Mouse (Mus musculus) stomach, postnatal 0 days (tissue): Measurements from ENCODE around the gene Cacna2d3. TPM values are rescaled to one million over a fixed set of nuclear protein-coding genes. Genes with fewer than 3 reads are reported as not detected.
A peak's percentile ranks its signal among the peaks of the same experiment; 100 is the strongest.

Source experiments
- ATAC-seq: fragments of 200-750 bp; cut with Nextera tagmentation; 2 replicates; pipeline ENCODE4 v1.8.0; 2017; ENCODE audit not compliant: low FRiP score, low TSS enrichment
- DNase-seq: peaks from one replicate; pipeline ENCODE4 v3.0.0-alpha.2; 2016; ENCODE audit warnings: low spot score
- H3K27ac ChIP-seq: fragments of 300-500 bp; sonication (generic); replicated peaks from 2 replicates; pipeline ENCODE4 v1.5.1; 2014; ENCODE audit warnings: mild to moderate bottlenecking, control low read depth
- H3K27me3 ChIP-seq: fragments of 300-500 bp; sonication (generic); 2 replicates; pipeline ENCODE4 v1.6.1; 2014; ENCODE audit warnings: low read length; ENCODE audit not compliant: control insufficient read depth, insufficient read depth
- H3K36me3 ChIP-seq: fragments of 300-500 bp; sonication (generic); 2 replicates; pipeline ENCODE4 v1.6.1; 2014; ENCODE audit warnings: low read length, mixed read lengths; ENCODE audit not compliant: control insufficient read depth, insufficient read depth
- H3K4me1 ChIP-seq: fragments of 300-500 bp; sonication (generic); replicated peaks from 2 replicates; pipeline ENCODE4 v1.6.1; 2014; ENCODE audit warnings: antibody characterized with exemption; ENCODE audit not compliant: control insufficient read depth, insufficient read depth
- H3K4me2 ChIP-seq: fragments of 300-500 bp; sonication (generic); replicated peaks from 2 replicates; pipeline ENCODE4 v1.6.1; 2014; ENCODE audit warnings: low read depth, mild to moderate bottlenecking, control low read depth, moderate library complexity
- H3K4me3 ChIP-seq: fragments of 300-500 bp; sonication (generic); 2 replicates; pipeline ENCODE4 v1.5.1; 2014; ENCODE audit warnings: low read depth, low read length, control low read depth
- H3K9ac ChIP-seq: fragments of 300-500 bp; sonication (generic); 2 replicates; pipeline ENCODE4 v1.6.1; 2014; ENCODE audit warnings: mild to moderate bottlenecking, low read length, control low read depth, mixed read lengths
- H3K9me3 ChIP-seq: fragments of 300-500 bp; sonication (generic); 2 replicates; pipeline ENCODE4 v1.6.1; 2016; ENCODE audit warnings: low read length; ENCODE audit not compliant: control insufficient read depth
- CTCF ChIP-seq: IDR thresholded peaks from 2 replicates; pipeline ENCODE4 v1.5.1; 2016; ENCODE audit warnings: antibody characterized with exemption, low read depth, mild to moderate bottlenecking, moderate library complexity
- EP300 ChIP-seq: optimal IDR thresholded peaks from 2 replicates; pipeline ENCODE3; 2016; ENCODE audit warnings: antibody characterized with exemption
- WGBS: fragments of 180-500 bp; shearing (Covaris S2); extraction: QIAGEN DNeasy Blood & Tissue Kit; methylation state at CpG from one replicate; pipeline ENCODE4 v1.1.7; 2014; 5-methylcytosine and 5-hydroxymethylcytosine counted together
- polyA plus RNA-seq: library from polyadenylated mRNA; unstranded; fragments of >200 nt; fragmentation: Nextera tagmentation; extraction: Ambion mirVana; gene quantifications from 2 replicates; pipeline ENCODE4 v1.2.1, GENCODE M21; 2015

Cacna2d3 gene
- polyA plus RNA-seq, 1 experiment from 2014 or later: 0.98 TPM

GRCm38 (mm10) chr14:29077418-29077817, 644.2 kb downstream of the Cacna2d3 start:
- Histone ChIP-seq H3K4me2 (no peak overlapping the region), H3K36me3 (no peaks in the 10 kb centered on the region), H3K4me1 (no peaks in the 10 kb centered on the region), H3K27me3 (no peaks in the 10 kb centered on the region), H3K4me3 (no peak overlapping the region), H3K9me3 (no peaks in the 10 kb centered on the region), H3K27ac (no peak overlapping the region), H3K9ac (no peak overlapping the region)
- no peak for TF ChIP-seq EP300
- TF ChIP-seq CTCF: no peak
- DNase-seq (no peak), ATAC-seq (no peak)
- WGBS: 43% methylated on average over 3 of the region's 3 CpGs

- no peak for ATAC-seq
- H3K36me3 ChIP-seq: no peaks in the 10 kb centered on the region
- no peaks in the 10 kb centered on the region for H3K27me3 ChIP-seq
- WGBS: 68% methylated on average over 4 of the region's 4 CpGs
- no peaks in the 10 kb centered on the region for H3K9me3 ChIP-seq
- no peak overlapping the region for H3K4me2 ChIP-seq
- H3K4me1 ChIP-seq: no peaks in the 10 kb centered on the region
- H3K4me3 ChIP-seq: no peak overlapping the region
- H3K9ac ChIP-seq: no peak overlapping the region
- H3K27ac ChIP-seq: no peak overlapping the region
- TF ChIP-seq CTCF: peak; percentile 56
- TF ChIP-seq EP300: no peak
- DNase-seq: no peak
These were observed 647.9 kb downstream of the Cacna2d3 start for GRCm38 (mm10) chr14:29073747-29074146.

- H3K9ac ChIP-seq: no peak overlapping the region
- H3K27ac ChIP-seq: no peak overlapping the region
- no peak overlapping the region for H3K4me3 ChIP-seq
- 89% methylated on average over 2 of the region's 2 CpGs for WGBS
- no peaks in the 10 kb centered on the region for H3K4me1 ChIP-seq
- no peaks in the 10 kb centered on the region for H3K36me3 ChIP-seq
- DNase-seq: no peak
- TF ChIP-seq EP300 (no peak), CTCF (no peak)
- H3K4me2 ChIP-seq: no peak overlapping the region
- H3K27me3 ChIP-seq: no peaks in the 10 kb centered on the region
- H3K9me3 ChIP-seq: no peaks in the 10 kb centered on the region
- ATAC-seq: no peak
These were observed 659.0 kb downstream of the Cacna2d3 start for GRCm38 (mm10) chr14:29062676-29063075.

GRCm38 (mm10) chr14:29061491-29061890, 660.2 kb downstream of the Cacna2d3 start:
- Histone ChIP-seq H3K27ac (no peak overlapping the region), H3K4me3 (no peak overlapping the region), H3K9me3 (no peaks in the 10 kb centered on the region), H3K4me1 (no peaks in the 10 kb centered on the region), H3K4me2 (no peak overlapping the region), H3K36me3 (no peaks in the 10 kb centered on the region), H3K27me3 (no peaks in the 10 kb centered on the region), H3K9ac (no peak overlapping the region)
- 73% methylated on average over 1 of the region's 1 CpGs for WGBS
- TF ChIP-seq CTCF (no peak), EP300 (no peak)
- DNase-seq: no peak
- ATAC-seq: no peak

GRCm38 (mm10) chr14:29060679-29061078, 661.0 kb downstream of the Cacna2d3 start:
- H3K36me3 ChIP-seq: no peaks in the 10 kb centered on the region
- H3K4me1 ChIP-seq: no peaks in the 10 kb centered on the region
- ATAC-seq (no peak), DNase-seq (no peak)
- no peak overlapping the region for H3K27ac ChIP-seq
- no peak overlapping the region for H3K4me3 ChIP-seq
- no peaks in the 10 kb centered on the region for H3K27me3 ChIP-seq
- TF ChIP-seq EP300 (no peak), CTCF (no peak)
- no peak overlapping the region for H3K9ac ChIP-seq
- no peak overlapping the region for H3K4me2 ChIP-seq
- H3K9me3 ChIP-seq: no peaks in the 10 kb centered on the region

GRCm38 (mm10) chr14:29051951-29052835, 669.5 kb downstream of the Cacna2d3 start:
- no peak for DNase-seq

More at GRCm38 (mm10) chr14:29051951-29052835, 669.5 kb downstream of the Cacna2d3 start:
- no peaks in the 10 kb centered on the region for H3K9me3 ChIP-seq
- H3K4me1 ChIP-seq: no peaks in the 10 kb centered on the region
- H3K27ac ChIP-seq: no peak overlapping the region
- 45% methylated on average over 16 of the region's 16 CpGs for WGBS
- TF ChIP-seq CTCF (no peak), EP300 (no peak)
- H3K27me3 ChIP-seq: no peaks in the 10 kb centered on the region
- no peak overlapping the region for H3K4me2 ChIP-seq
- H3K9ac ChIP-seq: no peak overlapping the region
- no peak for ATAC-seq
- H3K4me3 ChIP-seq: no peak overlapping the region
- no peaks in the 10 kb centered on the region for H3K36me3 ChIP-seq
